Mouse (Mus musculus): ENCODE results near the gene Fam13a. TPM values are rescaled to one million over a fixed set of nuclear protein-coding genes. Genes with fewer than 3 reads are reported as not detected.

Fam13a gene
- polyA plus RNA-seq, 1 experiment from 2014 or later, result 11.6 TPM

DNA sequence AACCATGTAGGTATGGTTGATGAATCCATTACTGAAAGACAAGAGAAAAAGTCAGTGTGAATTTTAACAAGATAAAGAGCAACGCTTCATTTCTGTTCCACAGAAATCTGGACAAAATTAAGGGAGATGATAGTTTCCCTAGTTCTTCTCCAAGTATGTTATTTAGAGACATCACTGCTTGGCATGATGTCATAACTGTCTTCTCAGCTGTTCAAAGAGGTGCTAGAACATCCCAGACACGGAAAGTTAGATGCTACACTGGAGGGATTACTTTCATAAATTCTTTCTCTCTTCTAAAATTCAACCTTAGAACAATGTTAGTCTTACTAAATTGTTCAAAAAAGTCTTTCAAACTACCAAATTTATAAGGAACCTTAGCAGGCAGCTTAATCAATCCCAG, 63.8 kb downstream of the Fam13a start:
- Histone ChIP-seq H3K27me3 (no peaks in the 10 kb centered on the region), H3K36me3 (peaks cover 6% of the 10 kb centered on the region; the same call in 1 of the 2 replicates), H3K9ac (no peak overlapping the region), H3K4me3 (no peak overlapping the region), H3K9me3 (no peaks in the 10 kb centered on the region), H3K27ac (replicated peaks) (no peak overlapping the region), H3K4me1 (replicated peaks) (peaks cover 6% of the 10 kb centered on the region), H3K4me2 (no peak overlapping the region)
- 90% methylated on average over 2 of the region's 2 CpGs for WGBS
- ATAC-seq (ENCODE audit: low FRiP score, low read depth), result no peak

DNA sequence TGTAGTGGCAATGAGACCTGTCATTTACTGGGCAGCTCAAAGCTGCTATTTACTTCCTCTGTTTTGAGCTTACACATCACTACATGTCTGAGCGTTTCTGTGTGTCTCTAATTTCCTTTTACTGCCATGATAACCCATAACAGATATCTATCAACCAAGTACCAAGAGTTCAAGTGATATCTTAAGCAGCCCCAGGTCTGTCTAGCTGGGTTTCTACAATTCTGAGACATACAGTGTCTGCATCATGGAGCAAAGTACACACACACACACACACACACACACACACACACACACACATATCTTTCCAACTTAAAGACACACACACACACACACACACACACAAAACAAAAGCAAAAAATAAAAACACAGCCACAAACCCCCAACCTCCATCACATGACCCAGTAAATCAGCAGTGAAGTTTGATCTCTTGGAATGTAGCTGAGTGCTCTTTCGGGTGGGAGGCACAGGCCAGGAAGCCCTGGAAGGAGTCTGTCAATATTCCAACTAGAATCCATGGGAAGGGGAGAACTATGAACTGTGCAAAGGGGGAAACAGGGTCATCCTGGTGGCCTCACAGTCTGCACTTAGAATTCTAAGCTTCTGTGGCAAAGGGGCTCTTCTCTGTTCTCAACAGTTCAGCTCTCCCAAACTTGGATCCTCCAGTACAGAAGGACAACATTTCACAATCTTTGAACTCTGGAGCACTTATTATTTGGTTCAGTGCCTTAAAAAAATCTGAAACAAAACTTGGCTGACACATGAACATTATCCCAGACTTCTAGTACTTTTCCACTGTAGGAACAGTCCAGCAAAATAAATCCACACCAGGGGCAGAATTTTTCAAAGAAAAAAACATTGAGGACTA, 73.0 kb downstream of the Fam13a start:
- no peaks in the 10 kb centered on the region for H3K9me3 ChIP-seq
- H3K4me1 ChIP-seq (replicated peaks), result no peaks in the 10 kb centered on the region
- WGBS, result 82% methylated on average over 2 of the region's 2 CpGs
- no peaks in the 10 kb centered on the region for H3K27me3 ChIP-seq
- peaks cover 34% of the 10 kb centered on the region for H3K36me3 ChIP-seq
- no peak for ATAC-seq (ENCODE audit: low FRiP score, low read depth)
- H3K4me2 ChIP-seq, result no peak overlapping the region
- no peak overlapping the region for H3K4me3 ChIP-seq
- no peak overlapping the region for H3K9ac ChIP-seq
- H3K27ac ChIP-seq (replicated peaks), result no peak overlapping the region

DNA sequence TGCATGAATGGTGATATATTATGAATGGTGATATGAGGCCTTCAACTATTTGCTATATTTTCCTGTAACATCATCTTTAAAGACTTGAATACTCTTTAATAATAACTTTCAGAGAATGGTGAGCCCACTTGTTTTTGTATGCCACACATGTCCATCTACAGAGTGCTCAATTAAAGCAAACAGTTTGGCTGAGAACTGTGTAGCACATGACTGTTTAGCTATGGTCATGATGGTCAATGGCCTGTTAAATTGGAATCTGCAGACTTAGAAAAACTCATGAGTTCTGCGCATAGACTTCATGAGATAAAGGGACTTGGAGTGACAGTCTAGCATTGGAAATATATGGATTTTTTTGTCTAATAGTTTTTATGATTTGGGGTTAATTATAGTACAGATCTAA, 73.9 kb downstream of the Fam13a start:
- H3K36me3 ChIP-seq, result peaks cover 31% of the 10 kb centered on the region
- H3K9ac ChIP-seq, result no peak overlapping the region
- H3K4me2 ChIP-seq, result no peak overlapping the region
- 85% methylated on average over 1 of the region's 1 CpGs for WGBS
- no peak overlapping the region for H3K27ac ChIP-seq (replicated peaks)
- H3K9me3 ChIP-seq, result no peaks in the 10 kb centered on the region
- no peaks in the 10 kb centered on the region for H3K27me3 ChIP-seq
- no peak overlapping the region for H3K4me3 ChIP-seq
- no peak for ATAC-seq (ENCODE audit: low FRiP score, low read depth)
- H3K4me1 ChIP-seq (replicated peaks), result no peaks in the 10 kb centered on the region

DNA sequence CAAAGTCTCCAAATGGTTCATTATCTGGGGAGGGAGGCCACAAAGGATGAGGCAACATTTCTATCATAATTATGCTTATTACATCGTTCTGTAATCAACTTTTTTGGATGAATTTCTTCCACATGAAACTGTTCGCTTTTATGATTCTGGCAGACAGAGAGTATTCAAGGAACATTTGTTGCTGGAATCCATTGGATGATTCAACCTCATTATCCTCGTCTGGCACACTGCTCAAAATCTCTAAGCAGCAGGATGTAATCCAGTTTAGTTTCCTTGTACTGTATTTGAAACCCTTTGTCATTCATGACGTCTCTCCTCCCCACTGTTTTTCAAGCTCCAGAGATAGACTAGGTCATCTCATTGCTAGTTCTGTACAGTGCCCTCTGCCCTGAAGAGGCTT, 77.5 kb downstream of the Fam13a start:
- no peak for ATAC-seq (ENCODE audit: low FRiP score, low read depth)
- Histone ChIP-seq H3K36me3 (peaks cover 17% of the 10 kb centered on the region; the same call in 1 of the 2 replicates), H3K4me3 (no peak overlapping the region), H3K9ac (no peak overlapping the region), H3K27ac (replicated peaks) (no peak overlapping the region), H3K27me3 (no peaks in the 10 kb centered on the region), H3K9me3 (no peaks in the 10 kb centered on the region), H3K4me2 (no peak overlapping the region), H3K4me1 (replicated peaks) (no peaks in the 10 kb centered on the region)
- WGBS, result 79% methylated on average over 4 of the region's 4 CpGs

DNA sequence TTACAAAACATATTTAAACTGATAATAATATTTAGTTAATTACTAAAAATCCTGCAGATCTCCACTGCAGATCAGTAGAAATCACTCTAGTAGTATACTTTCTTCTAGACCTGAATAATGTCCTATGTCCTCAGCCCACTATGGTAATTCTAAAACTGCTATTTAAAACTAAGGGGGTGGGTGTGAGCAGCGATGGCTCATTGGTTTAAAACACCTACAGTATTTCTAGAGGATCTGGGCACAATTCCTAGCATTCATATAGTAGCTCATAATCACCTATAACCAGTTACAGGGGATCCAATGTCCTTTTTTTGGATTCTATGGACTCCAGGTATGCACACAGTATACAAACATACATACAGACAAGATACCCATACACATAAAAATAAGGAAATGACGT, 78.1 kb downstream of the Fam13a start:
- no peak for ATAC-seq (ENCODE audit: low FRiP score, low read depth)
- no peak overlapping the region for H3K4me3 ChIP-seq
- H3K4me1 ChIP-seq (replicated peaks), result no peaks in the 10 kb centered on the region
- no peak overlapping the region for H3K27ac ChIP-seq (replicated peaks)
- 76% methylated on average over 2 of the region's 2 CpGs for WGBS
- H3K36me3 ChIP-seq, result peaks cover 17% of the 10 kb centered on the region; the same call in 1 of the 2 replicates
- H3K4me2 ChIP-seq, result no peak overlapping the region
- no peaks in the 10 kb centered on the region for H3K27me3 ChIP-seq
- no peak overlapping the region for H3K9ac ChIP-seq
- no peaks in the 10 kb centered on the region for H3K9me3 ChIP-seq

DNA sequence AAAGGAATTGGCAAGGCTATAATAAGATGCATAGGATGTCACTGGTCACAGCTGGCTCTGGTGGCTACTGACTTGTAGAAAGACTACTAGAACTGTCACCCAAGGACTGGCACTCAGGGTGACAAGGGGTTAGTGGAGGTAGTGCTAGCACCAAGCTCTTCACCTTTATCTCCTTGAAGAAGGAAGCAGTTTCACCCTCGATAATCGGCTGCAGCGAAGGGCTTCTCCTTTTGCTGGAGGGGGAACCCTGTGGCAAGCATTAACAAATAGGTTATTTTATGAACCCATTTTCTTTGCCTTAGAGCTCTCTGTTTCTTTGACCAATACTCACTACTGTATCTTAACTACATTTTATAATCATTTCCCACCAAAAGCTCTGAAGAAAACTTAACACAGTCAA, 80.4 kb downstream of the Fam13a start:
- H3K36me3 ChIP-seq, result peaks cover 17% of the 10 kb centered on the region; the same call in 1 of the 2 replicates
- no peak overlapping the region for H3K9ac ChIP-seq
- H3K27ac ChIP-seq (replicated peaks), result no peak overlapping the region
- no peaks in the 10 kb centered on the region for H3K27me3 ChIP-seq
- 96% methylated on average over 3 of the region's 3 CpGs for WGBS
- H3K9me3 ChIP-seq, result no peaks in the 10 kb centered on the region
- no peak overlapping the region for H3K4me3 ChIP-seq
- H3K4me2 ChIP-seq, result no peak overlapping the region
- no peak for ATAC-seq (ENCODE audit: low FRiP score, low read depth)
- H3K4me1 ChIP-seq (replicated peaks), result no peaks in the 10 kb centered on the region

DNA sequence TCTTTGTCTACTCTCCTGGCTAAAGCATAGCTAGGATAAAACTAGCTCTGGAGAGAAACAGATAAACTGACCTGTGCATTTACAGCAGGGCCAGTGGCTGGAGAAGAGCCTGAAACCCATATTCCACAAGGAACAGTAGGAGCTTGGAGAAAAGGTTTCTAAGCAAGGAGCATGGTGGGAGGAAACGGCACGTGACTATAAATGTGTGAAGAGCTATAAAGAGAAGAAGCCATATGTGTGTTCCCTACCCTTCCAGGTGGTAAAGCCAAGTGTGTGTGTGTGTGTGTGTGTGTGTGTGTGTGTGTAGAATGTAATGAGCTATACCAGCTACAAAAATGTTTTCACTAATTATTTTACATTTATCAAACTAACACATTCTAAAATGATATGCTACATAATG, 82.1 kb downstream of the Fam13a start:
- no peaks in the 10 kb centered on the region for H3K4me1 ChIP-seq (replicated peaks)
- no peak overlapping the region for H3K4me2 ChIP-seq
- H3K9me3 ChIP-seq, result no peaks in the 10 kb centered on the region
- no peaks in the 10 kb centered on the region for H3K27me3 ChIP-seq
- H3K36me3 ChIP-seq, result peaks cover 12% of the 10 kb centered on the region; the same call in 1 of the 2 replicates
- no peak overlapping the region for H3K27ac ChIP-seq (replicated peaks)
- no peak overlapping the region for H3K4me3 ChIP-seq
- ATAC-seq (ENCODE audit: low FRiP score, low read depth), result no peak
- no peak overlapping the region for H3K9ac ChIP-seq
- 88% methylated on average over 2 of the region's 2 CpGs for WGBS

DNA sequence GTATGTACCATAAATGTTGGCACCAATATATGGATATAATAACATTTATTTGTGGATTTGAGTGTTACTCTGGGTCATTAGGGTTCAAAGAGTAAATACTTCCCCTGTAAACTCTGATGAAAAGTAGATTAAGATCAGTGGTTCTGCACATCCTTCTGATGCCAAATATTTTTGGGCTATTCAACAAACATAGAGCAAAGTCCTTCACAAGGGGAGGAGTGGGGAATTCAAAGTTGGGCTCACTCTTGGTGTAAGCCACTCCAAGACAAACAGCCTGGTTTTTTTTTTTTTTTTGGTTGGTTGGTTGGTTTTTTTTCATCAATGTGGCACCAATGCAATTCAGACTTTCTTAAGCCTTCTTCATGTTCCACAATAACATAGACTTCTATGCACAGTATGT, 86.6 kb downstream of the Fam13a start:
- H3K4me1 ChIP-seq (replicated peaks), result peaks cover 16% of the 10 kb centered on the region
- no peaks in the 10 kb centered on the region for H3K9me3 ChIP-seq
- 0 out of 2 replicates have a peak, but pooled peaks cover 3% of the 10 kb centered on the region for H3K36me3 ChIP-seq
- H3K9ac ChIP-seq, result no peak overlapping the region
- no peak overlapping the region for H3K4me2 ChIP-seq
- H3K27ac ChIP-seq (replicated peaks), result no peak overlapping the region
- H3K27me3 ChIP-seq, result no peaks in the 10 kb centered on the region
- H3K4me3 ChIP-seq, result no peak overlapping the region
- no peak for ATAC-seq (ENCODE audit: low FRiP score, low read depth)

DNA sequence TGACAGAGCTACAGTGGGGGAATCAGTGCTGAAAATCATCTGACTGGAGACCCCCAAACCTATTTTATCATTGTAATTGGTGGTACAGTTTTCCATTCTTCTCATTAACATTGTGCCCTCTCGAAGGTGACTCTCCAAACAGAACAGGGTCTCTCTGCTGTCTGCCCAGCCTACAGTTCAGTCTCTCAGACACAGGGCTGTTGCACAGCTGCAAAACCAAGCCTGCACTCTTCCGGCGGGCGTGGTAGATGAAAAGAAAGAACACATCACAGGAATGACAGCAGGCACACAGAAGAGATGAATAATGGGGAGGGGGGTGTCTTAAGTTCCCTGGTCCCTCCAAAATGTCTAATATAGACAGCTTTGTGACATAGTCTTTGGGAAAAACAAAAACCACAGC, 90.2 kb downstream of the Fam13a start:
- no peaks in the 10 kb centered on the region for H3K9me3 ChIP-seq
- H3K36me3 ChIP-seq, result 0 out of 2 replicates have a peak, but pooled peaks cover 3% of the 10 kb centered on the region
- no peaks in the 10 kb centered on the region for H3K27me3 ChIP-seq
- H3K27ac ChIP-seq (replicated peaks), result peak overlapping the region; percentile 79
- 32% methylated on average over 4 of the region's 4 CpGs for WGBS
- no peak overlapping the region for H3K4me2 ChIP-seq
- no peak overlapping the region for H3K4me3 ChIP-seq
- H3K4me1 ChIP-seq (replicated peaks), result peaks cover 23% of the 10 kb centered on the region
- no peak for ATAC-seq (ENCODE audit: low FRiP score, low read depth)
- no peak overlapping the region for H3K9ac ChIP-seq

DNA sequence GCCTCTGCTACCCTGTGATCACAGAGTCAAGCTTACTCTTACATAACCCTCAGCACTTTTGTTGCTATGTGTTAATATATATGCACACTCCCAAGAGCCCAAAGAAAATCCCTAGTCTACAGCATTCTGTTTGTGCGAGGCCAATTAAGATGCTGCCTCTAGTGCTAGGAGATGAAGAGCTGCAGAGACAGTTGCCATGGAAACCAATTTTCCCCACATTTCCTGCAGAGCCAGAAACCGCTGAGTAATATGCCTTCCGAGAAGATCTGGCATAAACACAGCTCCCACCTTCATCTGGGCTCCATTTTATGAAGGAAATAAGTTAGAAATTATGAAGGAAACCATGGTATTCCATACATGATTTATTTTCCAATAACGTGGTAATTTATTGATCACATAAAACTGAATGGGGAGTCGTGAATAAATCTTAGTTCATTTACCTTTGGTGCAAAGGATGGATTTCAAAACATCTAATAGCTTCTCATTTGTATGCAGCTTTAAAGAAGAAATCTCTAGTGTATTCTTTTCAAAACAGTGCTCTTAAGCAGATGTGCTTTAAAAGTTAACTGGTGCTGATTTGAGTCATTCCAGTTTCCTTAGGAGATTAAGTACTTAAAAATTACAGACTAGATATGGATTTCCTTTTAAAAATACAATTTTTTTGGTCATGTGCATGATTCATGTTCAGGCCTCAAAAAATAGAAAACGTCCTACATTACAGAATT, 91.0 kb downstream of the Fam13a start:
- H3K36me3 ChIP-seq, result 0 out of 2 replicates have a peak, but pooled peaks cover 3% of the 10 kb centered on the region
- H3K4me1 ChIP-seq (replicated peaks), result peaks cover 23% of the 10 kb centered on the region
- no peak overlapping the region for H3K4me3 ChIP-seq
- H3K9me3 ChIP-seq, result no peaks in the 10 kb centered on the region
- WGBS, result 20% methylated on average over 6 of the region's 6 CpGs
- peak; percentile 95 for ATAC-seq (ENCODE audit: low FRiP score, low read depth)
- peak overlapping the region; percentile 77 for H3K27ac ChIP-seq (replicated peaks)
- no peak overlapping the region for H3K9ac ChIP-seq
- peak overlapping the region; percentile 35 for H3K4me2 ChIP-seq
- H3K27me3 ChIP-seq, result no peaks in the 10 kb centered on the region

DNA sequence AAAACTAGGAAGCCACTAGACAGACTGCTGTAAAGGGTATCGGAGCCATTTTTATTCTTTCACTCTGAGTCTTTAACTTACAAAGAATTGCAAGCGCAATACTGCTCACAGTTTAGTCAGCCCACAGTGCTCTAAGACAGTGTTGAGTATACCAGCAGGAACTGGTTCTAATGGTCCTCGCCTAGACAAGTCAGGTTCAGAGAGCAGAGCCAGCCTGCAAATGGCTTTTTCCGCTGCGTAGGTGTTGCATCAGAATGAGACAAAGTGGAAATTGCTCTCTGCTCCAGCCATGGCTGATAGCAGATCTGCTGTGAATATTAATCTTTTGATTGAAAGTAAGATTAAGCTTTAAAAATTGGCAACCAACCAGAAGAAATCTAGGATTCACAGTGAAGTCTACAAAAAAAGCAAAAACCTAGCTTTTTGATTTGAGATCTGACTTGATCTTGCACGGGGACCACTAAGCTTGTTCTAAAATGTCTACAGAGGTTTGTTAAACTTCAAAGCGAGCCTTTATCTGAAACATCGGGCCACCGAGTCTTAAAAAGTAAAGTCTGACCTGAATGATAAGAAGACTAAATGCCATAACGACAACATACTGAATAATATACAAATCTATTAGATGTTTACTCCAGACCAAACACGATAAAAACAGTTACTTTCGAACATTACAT, 91.7 kb downstream of the Fam13a start:
- no peaks in the 10 kb centered on the region for H3K9me3 ChIP-seq
- H3K36me3 ChIP-seq, result 0 out of 2 replicates have a peak, but pooled peaks cover 3% of the 10 kb centered on the region
- 49% methylated on average over 12 of the region's 12 CpGs for WGBS
- H3K4me1 ChIP-seq (replicated peaks), result peaks cover 23% of the 10 kb centered on the region
- ATAC-seq (ENCODE audit: low FRiP score, low read depth), result peak; percentile 46; the same call in 1 of the 2 replicates
- peak overlapping the region; percentile 77 for H3K27ac ChIP-seq (replicated peaks)
- peak overlapping the region; percentile 35 for H3K4me2 ChIP-seq
- no peaks in the 10 kb centered on the region for H3K27me3 ChIP-seq
- no peak overlapping the region for H3K9ac ChIP-seq
- H3K4me3 ChIP-seq, result no peak overlapping the region

DNA sequence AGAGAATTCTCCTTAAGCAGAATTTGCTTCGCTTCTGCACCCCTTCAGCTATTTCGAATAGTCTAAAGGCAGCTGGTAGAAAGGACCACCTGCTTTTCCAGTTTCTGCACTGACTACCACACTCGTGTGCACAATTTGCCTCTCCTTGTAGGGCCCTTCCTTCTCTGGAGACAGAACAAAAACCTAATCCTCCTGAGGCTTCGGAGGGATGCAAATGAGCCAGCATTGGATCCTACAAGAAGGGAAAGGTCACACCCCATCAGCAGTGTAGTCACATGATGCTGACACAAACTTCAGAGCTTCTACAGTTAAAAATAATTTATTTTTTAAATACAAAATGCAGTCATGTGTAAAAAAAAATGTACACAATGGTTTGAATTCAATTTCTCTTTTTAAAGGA, 93.2 kb downstream of the Fam13a start:
- no peak for ATAC-seq (ENCODE audit: low FRiP score, low read depth)
- Histone ChIP-seq H3K4me3 (no peak overlapping the region), H3K36me3 (0 out of 2 replicates have a peak, but pooled peaks cover 3% of the 10 kb centered on the region), H3K27ac (replicated peaks) (no peak overlapping the region), H3K4me2 (no peak overlapping the region), H3K4me1 (replicated peaks) (peaks cover 23% of the 10 kb centered on the region), H3K27me3 (no peaks in the 10 kb centered on the region), H3K9ac (no peak overlapping the region), H3K9me3 (no peaks in the 10 kb centered on the region)
- 62% methylated on average over 4 of the region's 4 CpGs for WGBS

All from hindbrain, embryonic 15.5 days (tissue).